Mouse (Mus musculus) hindbrain, embryonic 16.5 days (tissue): ENCODE measurements at regions not wholly inside any gene's neighbourhood (a gene's known extent, or its start where the extent isn't known, plus 50 kb on each side); places are given as distances from the start of the nearest gene placed in this dataset.

Experiments used
- ATAC-seq: fragments of 200-750 bp; cut with Nextera tagmentation; 2 replicates; pipeline ENCODE4 v1.8.0; 2017; ENCODE audit warnings: moderate TSS enrichment, moderate library complexity
- H3K27ac ChIP-seq: fragments of 300-500 bp; sonication (generic); 2 replicates; pipeline ENCODE4 v1.5.1; 2014; ENCODE audit warnings: low read depth, mild to moderate bottlenecking, control low read depth, low read length, moderate library complexity
- H3K27me3 ChIP-seq: fragments of 300-500 bp; sonication (generic); replicated peaks from 2 replicates; pipeline ENCODE4 v1.6.1; 2014; ENCODE audit warnings: low read length; ENCODE audit not compliant: control insufficient read depth, insufficient read depth
- H3K36me3 ChIP-seq: fragments of 300-500 bp; sonication (generic); 2 replicates; pipeline ENCODE4 v1.6.1; 2014; ENCODE audit warnings: mild to moderate bottlenecking, low read length, moderate library complexity, mixed read lengths; ENCODE audit not compliant: control insufficient read depth, insufficient read depth
- H3K4me1 ChIP-seq: fragments of 300-500 bp; sonication (generic); 2 replicates; pipeline ENCODE4 v1.6.1; 2014; ENCODE audit warnings: low read depth, low read length; ENCODE audit not compliant: control insufficient read depth, insufficient read depth
- H3K4me2 ChIP-seq: fragments of 300-500 bp; sonication (generic); 2 replicates; pipeline ENCODE4 v1.6.1; 2014; ENCODE audit warnings: mild to moderate bottlenecking, low read length, control low read depth, moderate library complexity
- H3K4me3 ChIP-seq: fragments of 300-500 bp; sonication (generic); 2 replicates; pipeline ENCODE4 v1.5.1; 2014; ENCODE audit warnings: mild to moderate bottlenecking, low read length, control low read depth, moderate library complexity
- H3K9ac ChIP-seq: fragments of 300-500 bp; sonication (generic); 2 replicates; pipeline ENCODE4 v1.6.1; 2014; ENCODE audit warnings: low read depth, mild to moderate bottlenecking, control low read depth, low read length, moderate library complexity
- H3K9me3 ChIP-seq: fragments of 300-500 bp; sonication (generic); 2 replicates; pipeline ENCODE4 v1.6.1; 2014; ENCODE audit warnings: mild to moderate bottlenecking, low read length, moderate library complexity; ENCODE audit not compliant: control insufficient read depth
- WGBS: fragments of 180-500 bp; shearing (Covaris S2); extraction: QIAGEN DNeasy Blood & Tissue Kit; methylation state at CpG from one replicate; pipeline ENCODE4 v1.1.7; 2014; 5-methylcytosine and 5-hydroxymethylcytosine counted together

- Histone ChIP-seq H3K4me3 (no peak overlapping the region), H3K36me3 (no peaks in the 10 kb centered on the region), H3K4me2 (no peak overlapping the region), H3K4me1 (peaks cover 14% of the 10 kb centered on the region), H3K27ac (peak overlapping the region; percentile 41), H3K9ac (no peak overlapping the region), H3K9me3 (no peaks in the 10 kb centered on the region), H3K27me3 (no peaks in the 10 kb centered on the region)
- no peak for ATAC-seq
- WGBS, result 23% methylated on average over 4 of the region's 4 CpGs
Observed at GRCm38 (mm10) chr4:142578536-142578935, 339.3 kb upstream of the Kazn start.

- Histone ChIP-seq H3K4me3 (no peak overlapping the region), H3K27ac (peak overlapping the region; percentile 41), H3K36me3 (no peaks in the 10 kb centered on the region), H3K4me1 (peaks cover 14% of the 10 kb centered on the region), H3K27me3 (no peaks in the 10 kb centered on the region), H3K9ac (no peak overlapping the region), H3K9me3 (no peaks in the 10 kb centered on the region), H3K4me2 (no peak overlapping the region)
- peak; percentile 59 for ATAC-seq
- WGBS, result 20% methylated on average over 4 of the region's 4 CpGs
Observed at GRCm38 (mm10) chr4:142577519-142577918, 338.3 kb upstream of the Kazn start.

DNA sequence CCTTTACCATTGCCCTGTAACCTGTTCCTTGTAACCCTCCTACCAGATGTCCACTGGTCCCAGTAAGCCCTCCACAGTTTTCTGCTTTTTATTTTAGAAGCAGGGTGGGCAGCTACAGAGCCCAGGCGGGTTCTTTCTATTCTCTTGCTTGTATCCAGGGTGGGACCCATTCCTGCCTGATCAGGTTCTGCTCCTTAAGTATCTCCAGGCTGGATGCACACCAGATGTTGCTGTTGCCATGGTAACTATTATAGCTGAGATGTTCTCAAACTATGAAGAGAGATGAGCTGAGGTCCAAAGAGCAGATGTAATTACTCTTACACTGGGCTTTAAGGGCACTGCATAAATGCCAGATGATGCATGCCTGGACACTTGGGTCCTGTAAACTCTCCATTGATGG lies 335.3 kb upstream of the Kazn start:
- peak; percentile 60; the same call in 1 of the 2 replicates for ATAC-seq
- Histone ChIP-seq H3K4me3 (no peak overlapping the region), H3K27ac (no peak overlapping the region), H3K4me2 (no peak overlapping the region), H3K27me3 (no peaks in the 10 kb centered on the region), H3K36me3 (no peaks in the 10 kb centered on the region), H3K9ac (no peak overlapping the region), H3K9me3 (no peaks in the 10 kb centered on the region), H3K4me1 (peaks cover 14% of the 10 kb centered on the region)
- 61% methylated on average over 1 of the region's 1 CpGs for WGBS

- H3K27ac ChIP-seq, result 0 out of 2 replicates have a peak overlapping the region, but pooled peaks have one; percentile 25
- no peaks in the 10 kb centered on the region for H3K9me3 ChIP-seq
- H3K4me2 ChIP-seq, result no peak overlapping the region
- no peak for ATAC-seq
- no peaks in the 10 kb centered on the region for H3K36me3 ChIP-seq
- H3K9ac ChIP-seq, result no peak overlapping the region
- no peaks in the 10 kb centered on the region; the same call in 1 of the 2 replicates for H3K4me1 ChIP-seq
- no peaks in the 10 kb centered on the region for H3K27me3 ChIP-seq
- whole genome bisulfite sequencing, result 73% methylated on average over 7 of the region's 7 CpGs
- H3K4me3 ChIP-seq, result no peak overlapping the region
Observed at GRCm38 (mm10) chr4:142570712-142571111, 331.5 kb upstream of the Kazn start.

GRCm38 (mm10) chr4:142568556-142568955 lies 329.4 kb upstream of the Kazn start:
- WGBS, result 69% methylated on average over 6 of the region's 6 CpGs
- no peak overlapping the region for H3K4me2 ChIP-seq
- no peak for ATAC-seq
- no peaks in the 10 kb centered on the region for H3K36me3 ChIP-seq
- no peak overlapping the region for H3K4me3 ChIP-seq
- H3K4me1 ChIP-seq, result no peaks in the 10 kb centered on the region; the same call in none of the 2 replicates
- no peaks in the 10 kb centered on the region for H3K27me3 ChIP-seq
- H3K27ac ChIP-seq, result no peak overlapping the region
- no peak overlapping the region for H3K9ac ChIP-seq
- H3K9me3 ChIP-seq, result no peaks in the 10 kb centered on the region

- no peak for ATAC-seq
- Histone ChIP-seq H3K4me2 (no peak overlapping the region), H3K9ac (no peak overlapping the region), H3K27me3 (no peaks in the 10 kb centered on the region), H3K4me1 (no peaks in the 10 kb centered on the region), H3K4me3 (no peak overlapping the region), H3K27ac (no peak overlapping the region), H3K36me3 (no peaks in the 10 kb centered on the region), H3K9me3 (no peaks in the 10 kb centered on the region)
- WGBS, result 67% methylated on average over 3 of the region's 3 CpGs
Observed at GRCm38 (mm10) chr4:142554716-142555115, 315.5 kb upstream of the Kazn start.

DNA sequence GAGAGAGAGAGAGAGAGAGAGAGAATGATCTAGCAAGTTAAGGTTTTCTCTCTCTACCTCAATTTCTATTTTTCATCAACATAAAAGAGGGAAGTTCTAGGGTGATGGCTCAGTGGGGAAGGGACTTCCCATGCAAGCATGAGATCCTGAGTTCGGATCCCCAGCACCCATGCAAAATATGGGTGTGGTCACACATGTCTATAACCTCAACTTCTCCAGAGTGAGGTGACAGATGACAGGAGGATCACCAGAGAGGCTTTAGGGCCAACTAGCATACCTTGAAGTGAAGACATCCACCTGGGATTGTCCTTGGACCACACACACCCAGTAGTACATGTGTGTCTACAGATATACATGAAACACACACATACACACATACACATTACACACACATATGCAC lies 306.7 kb upstream of the Kazn start:
- H3K4me3 ChIP-seq, result no peak overlapping the region
- H3K27ac ChIP-seq, result no peak overlapping the region
- ATAC-seq, result no peak
- no peak overlapping the region for H3K9ac ChIP-seq
- no peaks in the 10 kb centered on the region for H3K9me3 ChIP-seq
- WGBS, result 95% methylated on average over 1 of the region's 1 CpGs
- H3K4me1 ChIP-seq, result no peaks in the 10 kb centered on the region
- no peaks in the 10 kb centered on the region for H3K27me3 ChIP-seq
- no peak overlapping the region for H3K4me2 ChIP-seq
- H3K36me3 ChIP-seq, result no peaks in the 10 kb centered on the region

- H3K36me3 ChIP-seq, result no peaks in the 10 kb centered on the region
- H3K27me3 ChIP-seq, result no peaks in the 10 kb centered on the region
- no peak overlapping the region for H3K4me3 ChIP-seq
- no peak overlapping the region for H3K9ac ChIP-seq
- WGBS, result 43% methylated on average over 1 of the region's 1 CpGs
- no peaks in the 10 kb centered on the region for H3K4me1 ChIP-seq
- no peak overlapping the region for H3K4me2 ChIP-seq
- no peaks in the 10 kb centered on the region for H3K9me3 ChIP-seq
- no peak for ATAC-seq
- no peak overlapping the region for H3K27ac ChIP-seq
Observed at GRCm38 (mm10) chr4:142545187-142545586, 306.0 kb upstream of the Kazn start.

GRCm38 (mm10) chr4:142544736-142545135 lies 305.5 kb upstream of the Kazn start:
- Histone ChIP-seq H3K27ac (no peak overlapping the region), H3K9ac (no peak overlapping the region), H3K9me3 (no peaks in the 10 kb centered on the region), H3K27me3 (no peaks in the 10 kb centered on the region), H3K4me2 (no peak overlapping the region), H3K36me3 (no peaks in the 10 kb centered on the region), H3K4me3 (no peak overlapping the region), H3K4me1 (no peaks in the 10 kb centered on the region)
- ATAC-seq, result no peak
- WGBS, result 88% methylated on average over 8 of the region's 8 CpGs
